Mouse (Mus musculus) T-helper 1 cell (primary cell): ENCODE results near the gene Rapgef1.

Source experiments
- in situ Hi-C: fragments of 300-600 bp; cut with MboI, MseI; formaldehyde crosslinking; loops from one replicate; pipeline ENCODE4 v1.15.1; 2025; ENCODE audit warnings: high pct_unique_total_duplicates

The Rapgef1 gene

DNA sequence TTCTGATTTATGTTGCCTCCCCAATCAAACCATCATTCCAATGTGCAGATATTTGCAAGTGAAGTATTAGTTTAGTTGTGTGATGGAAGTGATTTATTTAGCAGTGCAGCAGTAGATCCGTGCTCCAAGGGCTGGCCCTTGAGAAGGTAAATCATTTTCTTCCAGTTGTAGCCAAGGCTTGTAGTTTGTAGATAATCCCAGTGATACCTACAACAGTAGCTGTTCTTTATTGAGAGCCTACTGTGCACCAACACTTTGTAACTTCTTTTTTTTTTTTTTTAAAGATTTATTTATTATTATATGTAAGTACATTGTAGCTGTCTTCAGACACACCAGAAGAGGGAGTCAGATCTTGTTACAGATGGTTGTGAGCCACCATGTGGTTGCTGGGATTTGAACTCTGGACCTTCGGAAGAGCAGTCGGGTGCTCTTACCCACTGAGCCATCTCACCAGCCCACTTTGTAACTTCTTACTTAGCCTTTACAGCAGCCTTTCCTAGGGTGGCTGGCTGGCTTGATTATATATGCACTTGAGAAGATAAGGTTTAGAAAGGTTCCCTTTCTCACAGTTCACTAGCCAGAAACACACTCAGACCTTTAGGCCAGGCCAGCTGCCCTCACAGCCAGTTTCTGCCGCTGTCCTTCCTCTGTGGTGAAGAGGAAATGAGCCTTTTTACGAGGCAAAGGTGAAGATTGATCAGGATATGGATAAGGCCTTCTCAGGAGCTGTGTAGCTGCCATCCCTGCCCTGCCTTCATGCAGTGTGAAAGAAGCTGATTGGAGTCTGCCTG is 20.6 kb downstream of the Rapgef1 start:
- in situ Hi-C loops, result loop anchor here (25.0 kb wide), 1 partner anchor 1172 kb away; the partner anchor contains the start of genes 1700001O22Rik and Ntmt1

DNA sequence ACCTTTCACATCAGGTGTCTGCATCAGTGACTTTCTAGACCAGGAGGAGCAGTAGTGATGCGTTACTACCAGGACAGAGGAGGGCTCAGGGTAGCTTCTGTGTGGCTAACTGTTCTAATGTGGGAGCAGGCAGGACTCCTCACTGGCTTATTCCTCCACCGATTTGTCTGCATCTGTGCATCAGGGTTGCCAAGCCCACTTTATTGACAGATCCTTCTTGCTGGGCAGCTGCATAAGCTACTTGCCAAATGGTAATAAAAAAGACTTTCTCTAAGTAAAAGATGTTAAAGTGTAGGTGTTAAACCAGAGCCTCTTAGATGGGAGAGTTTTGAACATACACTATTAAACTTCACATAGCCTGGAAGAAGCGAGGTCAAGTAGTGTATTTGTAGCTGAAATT is 22.2 kb downstream of the Rapgef1 start:
- in situ Hi-C loops, result loop anchor here (25.0 kb wide), 1 partner anchor 1171 kb away; the partner anchor contains the start of genes 1700001O22Rik and Ntmt1

DNA sequence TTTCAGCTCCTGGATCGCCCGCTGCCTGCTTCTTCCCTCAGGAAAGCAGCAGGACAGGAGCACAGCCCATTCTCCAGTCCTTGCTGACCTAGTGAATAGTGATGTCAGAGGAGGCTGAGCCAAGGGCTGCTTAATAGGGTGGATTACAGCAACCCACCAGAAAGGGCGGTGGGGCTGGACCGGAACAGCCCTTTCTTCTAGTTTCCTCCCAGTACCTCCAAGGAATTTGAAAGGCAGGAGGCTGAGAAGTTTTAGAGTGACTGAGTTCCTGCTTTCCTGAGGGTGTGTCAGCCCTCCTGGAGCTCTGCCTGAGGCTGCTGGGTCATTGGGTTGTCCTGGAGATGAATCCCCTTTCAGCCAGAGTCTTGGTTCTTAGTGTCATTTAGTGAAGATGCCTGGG is 23.9 kb downstream of the Rapgef1 start:
- in situ Hi-C loops, result loop anchor here (25.0 kb wide), 1 partner anchor 1169 kb away; the partner anchor contains the start of genes 1700001O22Rik and Ntmt1

DNA sequence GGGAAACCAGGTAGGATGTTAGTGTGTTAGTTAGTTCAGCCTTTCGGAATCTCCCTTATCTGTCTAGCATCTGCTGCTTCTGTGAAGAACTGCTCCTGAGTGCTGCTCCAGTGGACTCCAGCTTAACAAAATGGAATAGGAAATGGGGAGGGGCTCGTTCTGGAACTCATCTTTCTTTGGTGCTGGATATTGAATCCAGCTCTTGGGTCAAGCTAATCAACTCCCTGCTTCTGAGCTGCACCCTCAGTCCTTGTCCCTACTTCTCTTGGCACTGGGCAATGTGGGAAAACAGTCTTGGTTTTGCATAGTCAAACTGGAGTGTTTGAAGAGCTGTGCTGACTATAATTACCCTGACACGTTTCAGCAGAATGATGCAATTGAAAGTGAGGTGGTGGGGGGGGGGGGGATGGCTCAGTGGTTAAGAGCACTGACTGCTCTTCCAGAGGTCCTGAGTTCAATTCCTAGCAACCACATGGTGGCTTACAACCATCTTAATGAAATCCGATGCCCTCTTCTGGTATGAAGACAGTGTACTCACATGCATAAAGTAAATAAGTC is 25.6 kb downstream of the Rapgef1 start:
- in situ Hi-C loops, result loop anchor here (25.0 kb wide), 1 partner anchor 1167 kb away; the partner anchor contains the start of genes 1700001O22Rik and Ntmt1

DNA sequence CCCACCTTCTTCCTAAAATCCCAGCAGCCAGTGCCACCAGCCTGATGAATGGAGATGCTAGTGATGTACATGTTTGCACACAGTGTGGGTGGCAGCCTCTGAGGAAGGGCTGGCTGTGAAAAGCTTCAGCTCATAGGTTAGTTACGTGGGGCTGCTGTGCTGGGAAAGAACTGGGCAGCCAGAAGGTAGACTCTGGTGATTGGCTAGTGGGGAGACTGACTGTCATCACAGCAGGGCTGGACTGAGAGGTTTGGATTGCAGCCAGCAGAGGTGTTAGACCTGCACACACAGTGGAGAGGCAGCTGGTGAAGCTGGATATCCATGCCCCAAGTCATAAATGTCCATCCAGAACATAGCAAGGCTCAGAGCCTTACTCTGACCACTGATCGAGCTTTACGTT is 27.1 kb downstream of the Rapgef1 start:
- in situ Hi-C loops, result loop anchor here (25.0 kb wide), 1 partner anchor 1166 kb away; the partner anchor contains the start of genes 1700001O22Rik and Ntmt1

DNA sequence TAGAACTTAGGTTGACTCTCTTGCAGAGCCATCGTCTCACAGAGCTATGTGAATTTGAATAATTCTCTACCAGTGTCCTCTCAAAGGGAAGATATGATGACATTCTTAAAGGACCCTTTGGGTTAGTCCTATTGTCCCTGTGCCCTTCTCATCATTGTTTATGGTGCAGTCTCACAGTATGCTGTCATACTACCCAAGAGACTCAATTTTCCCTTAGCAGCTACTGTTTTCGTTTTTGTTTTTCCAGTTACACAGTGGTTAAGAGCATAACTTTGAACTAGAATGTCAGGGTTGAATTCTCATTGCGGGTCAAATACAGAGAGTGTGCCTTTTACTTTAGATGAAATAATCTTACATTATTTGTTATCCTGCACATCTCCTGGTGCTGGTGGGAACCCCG is 27.6 kb downstream of the Rapgef1 start:
- in situ Hi-C loops, result loop anchor here (25.0 kb wide), 1 partner anchor 1165 kb away; the partner anchor contains the start of genes 1700001O22Rik and Ntmt1

DNA sequence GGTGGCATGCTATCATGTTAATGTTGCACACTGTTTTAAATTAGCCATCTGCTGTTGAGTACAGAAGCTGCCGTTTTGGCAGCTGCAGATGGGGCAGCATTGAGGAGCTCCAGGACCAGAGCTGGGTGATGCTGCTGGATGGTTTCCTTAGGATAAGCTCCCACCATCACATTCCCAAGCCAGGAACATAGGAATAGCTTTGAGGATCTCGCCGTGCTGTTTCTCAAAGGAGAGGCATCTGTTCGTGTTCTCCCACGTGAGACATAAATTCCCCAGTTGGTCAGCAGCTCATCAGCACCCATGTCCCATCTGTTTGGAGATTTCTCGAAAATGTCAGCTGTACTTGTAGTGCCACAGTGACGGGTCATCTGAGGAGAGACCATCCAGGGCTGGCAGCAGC is 28.3 kb downstream of the Rapgef1 start:
- in situ Hi-C loops, result loop anchor here (25.0 kb wide), 1 partner anchor 1164 kb away; the partner anchor contains the start of genes 1700001O22Rik and Ntmt1

DNA sequence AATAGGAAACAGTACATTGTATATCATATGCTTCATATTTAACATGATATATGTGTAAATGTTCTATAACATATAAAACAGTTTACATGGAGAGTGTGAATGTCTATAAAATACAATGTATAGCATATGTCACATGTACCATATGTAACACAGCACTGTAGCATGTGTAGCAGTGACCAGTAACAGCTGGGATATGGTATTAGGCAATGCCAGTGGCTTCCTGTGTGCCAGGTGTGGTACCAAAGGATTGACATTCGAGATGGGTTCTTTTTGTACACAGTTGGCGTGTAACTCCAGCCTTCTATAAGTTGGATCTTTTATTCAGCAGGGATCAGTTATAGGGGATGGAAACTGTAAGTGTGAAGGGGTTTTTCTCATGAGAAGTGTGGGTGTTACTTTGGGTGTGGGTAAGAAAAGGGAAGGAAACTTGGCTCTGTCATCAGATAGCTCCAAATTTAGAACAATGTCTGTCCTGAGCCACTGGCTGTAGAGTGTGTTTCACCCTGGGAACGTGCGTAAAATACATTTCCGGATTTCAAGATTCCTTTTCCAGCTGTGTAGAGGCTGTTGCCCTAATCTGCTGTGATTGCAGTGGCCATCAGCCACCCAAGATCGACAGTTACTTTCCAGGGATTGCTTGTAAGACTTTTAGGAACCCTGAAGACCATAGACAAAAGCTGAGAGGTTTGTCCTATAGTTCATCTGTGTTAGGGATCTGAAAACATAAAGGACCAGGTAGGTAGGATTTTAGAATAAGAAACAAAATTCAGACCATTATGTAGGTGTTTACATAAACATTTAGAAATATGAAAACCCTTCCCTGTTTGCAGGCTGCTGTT is 29.7 kb downstream of the Rapgef1 start:
- in situ Hi-C loops, result loop anchor here (25.0 kb wide), 1 partner anchor 1163 kb away; the partner anchor contains the start of genes 1700001O22Rik and Ntmt1

DNA sequence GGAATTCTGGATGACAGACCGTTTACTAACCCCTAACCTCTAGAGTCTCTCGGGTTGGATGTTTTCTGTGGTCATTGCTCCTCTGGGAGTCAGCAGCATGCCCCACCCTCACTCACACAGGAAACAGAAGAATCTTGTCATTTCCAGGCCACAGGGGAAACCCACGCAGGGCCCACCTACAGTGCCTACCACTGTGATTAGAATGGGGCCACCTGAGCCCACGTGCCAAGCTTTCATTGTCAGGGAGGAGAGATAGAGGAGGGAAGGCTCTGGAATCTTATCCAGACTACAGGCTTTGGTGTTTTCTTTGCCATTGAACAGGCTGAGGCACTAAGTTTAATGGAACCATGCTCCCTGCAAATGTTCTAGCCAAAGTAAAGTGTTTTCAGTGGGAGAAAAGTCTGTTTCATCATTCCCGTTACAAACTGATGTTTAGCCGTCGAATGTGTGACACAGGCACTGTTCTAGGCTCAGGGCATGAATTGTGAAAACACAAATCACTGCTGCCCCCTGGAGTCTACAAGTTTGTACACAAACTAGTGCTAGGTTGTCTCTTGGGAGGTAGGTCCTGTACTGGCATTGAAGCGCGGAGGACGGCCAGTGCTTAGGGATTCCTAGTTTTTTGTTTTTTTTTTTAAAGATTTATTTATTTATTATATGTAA is 30.4 kb downstream of the Rapgef1 start:
- in situ Hi-C loops, result loop anchor here (25.0 kb wide), 1 partner anchor 1162 kb away; the partner anchor contains the start of genes 1700001O22Rik and Ntmt1

DNA sequence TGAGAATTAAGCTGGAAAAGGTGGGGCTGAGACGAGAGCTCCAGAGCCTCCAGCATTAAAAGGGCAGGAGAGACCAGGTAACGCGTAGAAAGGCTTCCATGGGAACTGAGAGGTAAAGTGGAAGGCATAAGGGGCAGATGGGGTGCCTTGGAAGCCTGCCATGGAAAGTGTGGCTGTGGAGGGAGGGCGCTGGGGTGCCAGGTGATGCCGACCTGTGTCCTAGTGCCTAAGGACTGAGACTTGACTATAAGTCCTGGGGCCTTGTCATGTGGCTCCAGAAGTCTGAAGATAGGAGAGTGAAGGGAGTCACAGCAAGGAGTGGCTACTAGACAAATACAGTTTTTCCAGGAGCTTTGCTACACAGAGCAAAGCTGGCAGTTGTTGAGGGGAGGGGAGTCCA is 32.4 kb downstream of the Rapgef1 start:
- in situ Hi-C loops, result no loop called here

DNA sequence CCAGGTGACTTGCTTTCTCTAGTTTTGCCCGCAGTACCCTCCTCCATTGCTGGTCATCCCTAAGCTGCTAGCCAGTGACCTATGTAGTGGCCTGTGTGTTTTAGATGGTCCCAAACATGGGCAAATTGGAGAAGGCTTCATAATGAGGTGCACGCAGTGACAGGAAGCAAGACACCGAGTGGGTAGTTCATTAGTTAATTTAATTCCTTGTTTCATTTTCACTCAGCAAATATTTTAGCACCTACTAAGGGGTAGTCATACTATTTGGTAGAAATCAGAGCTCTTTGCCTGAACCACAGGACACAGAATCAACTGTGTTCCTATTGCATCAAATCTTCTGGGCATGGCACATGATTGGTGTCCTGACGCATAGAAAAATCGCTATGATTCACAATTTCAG is 35.9 kb downstream of the Rapgef1 start:
- in situ Hi-C loops, result no loop called here

DNA sequence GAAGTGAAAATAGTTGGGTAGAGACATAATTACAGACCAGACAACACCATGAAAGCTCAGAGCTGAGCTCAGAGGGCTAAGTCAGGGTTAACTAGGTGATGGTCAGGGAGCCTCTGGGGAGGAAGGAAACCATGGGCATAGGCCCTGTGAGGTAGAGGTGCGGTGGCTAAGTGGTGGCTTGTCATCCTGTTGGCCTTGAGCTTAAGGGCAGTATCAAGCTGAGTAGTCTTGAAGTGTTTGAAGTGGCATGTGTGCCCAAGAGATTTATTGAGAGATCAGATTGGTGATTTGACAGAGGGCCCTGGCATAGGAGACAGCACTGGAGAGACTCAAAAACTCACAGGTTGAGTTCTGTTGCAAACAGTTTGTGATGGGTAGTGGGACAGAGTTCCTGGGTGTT is 36.6 kb downstream of the Rapgef1 start:
- in situ Hi-C loops, result no loop called here

DNA sequence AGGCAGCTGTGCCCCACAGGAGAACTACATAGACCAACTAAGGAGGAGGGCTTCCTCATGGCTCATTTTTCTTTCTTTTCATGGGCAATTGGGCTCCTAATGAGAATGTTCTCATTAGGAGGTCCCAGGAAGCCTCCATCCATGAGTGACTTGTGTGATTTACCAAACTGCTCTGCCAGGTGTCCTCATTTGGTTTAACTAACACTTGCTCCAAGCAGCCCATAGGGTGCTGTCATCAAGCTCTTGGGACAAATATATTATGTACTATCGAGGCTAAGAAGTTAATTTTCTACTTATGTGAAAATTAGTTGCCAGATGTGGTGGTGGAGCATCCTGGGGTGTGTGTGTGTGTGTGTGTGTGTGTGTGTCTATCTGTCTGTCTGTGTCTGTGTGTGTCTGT is 37.6 kb downstream of the Rapgef1 start:
- in situ Hi-C loops, result no loop called here

DNA sequence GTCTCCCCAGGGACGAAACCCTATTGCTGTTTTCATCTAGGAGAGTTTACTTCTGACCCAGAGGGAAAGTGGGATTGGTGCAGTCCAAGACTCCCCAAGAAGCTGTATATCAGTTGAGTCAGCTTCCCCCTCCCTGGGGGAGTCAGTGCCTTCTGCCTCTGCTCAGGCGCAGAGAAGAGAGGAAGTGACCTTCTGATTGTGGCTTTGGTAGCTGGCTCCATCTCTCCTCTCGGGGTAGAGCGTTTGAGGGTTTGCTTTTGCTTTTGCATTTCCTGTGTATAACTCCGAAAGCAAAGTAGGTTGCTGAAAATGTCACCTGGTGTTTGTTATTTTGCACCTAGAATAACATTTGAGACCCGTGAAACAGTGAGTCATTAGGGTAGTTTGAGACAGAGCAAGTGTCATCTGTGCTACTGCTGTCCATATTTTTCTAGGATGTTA is 42.3 kb downstream of the Rapgef1 start:
- in situ Hi-C loops, result no loop called here

DNA sequence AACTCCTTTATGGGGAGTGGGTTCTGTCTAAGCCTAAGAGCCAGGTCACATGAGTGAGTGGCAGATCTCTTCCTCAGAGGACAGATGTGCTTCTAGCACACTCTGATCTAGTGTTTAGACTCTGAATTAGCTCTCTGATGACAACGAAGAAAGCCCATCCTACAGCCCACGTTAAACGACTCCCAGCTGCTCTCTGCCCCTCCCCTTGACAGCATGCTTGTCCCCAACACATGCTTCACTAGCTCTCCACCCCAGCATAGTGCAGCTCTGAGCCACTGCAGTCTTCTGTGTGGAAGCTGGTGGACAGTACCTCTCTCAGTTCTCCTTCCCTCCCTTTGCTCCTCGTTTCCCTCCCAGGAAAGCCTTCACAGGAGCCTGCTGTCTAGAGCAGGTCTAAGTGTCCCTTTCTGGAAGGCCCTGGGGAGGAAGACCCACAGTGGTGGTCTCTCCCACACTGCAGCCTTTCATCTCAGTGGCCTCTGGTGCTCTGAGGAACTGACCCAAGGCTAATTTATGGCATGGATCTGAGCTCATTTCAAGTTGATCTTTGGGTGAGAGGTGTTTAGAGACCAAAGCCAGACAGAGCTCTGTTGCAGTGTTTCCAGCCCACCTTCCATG is 43.8 kb downstream of the Rapgef1 start:
- in situ Hi-C loops, result no loop called here

DNA sequence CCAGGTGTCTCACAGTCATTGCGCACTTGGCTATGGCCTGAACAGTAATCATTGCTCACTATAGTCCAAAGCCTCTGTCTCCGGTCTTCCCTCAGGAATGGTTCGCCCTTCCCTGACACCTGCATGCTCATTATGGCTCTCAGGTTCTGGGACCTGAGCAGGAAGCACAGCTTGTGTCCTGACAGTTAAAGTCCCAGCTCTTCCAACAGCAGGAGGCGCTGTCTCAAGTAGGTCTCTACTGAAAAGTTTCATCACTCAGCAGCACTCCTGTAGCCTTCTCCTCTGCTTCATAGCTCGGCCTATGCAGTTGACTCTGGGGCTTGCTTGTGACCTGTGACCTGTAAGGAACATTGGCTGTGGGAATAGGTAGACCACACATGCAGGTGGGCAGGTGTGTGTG is 45.9 kb downstream of the Rapgef1 start:
- in situ Hi-C loops, result loop anchor here (5.0 kb wide), 1 partner anchor 38 kb away; no protein-coding TSS in a partner anchor

DNA sequence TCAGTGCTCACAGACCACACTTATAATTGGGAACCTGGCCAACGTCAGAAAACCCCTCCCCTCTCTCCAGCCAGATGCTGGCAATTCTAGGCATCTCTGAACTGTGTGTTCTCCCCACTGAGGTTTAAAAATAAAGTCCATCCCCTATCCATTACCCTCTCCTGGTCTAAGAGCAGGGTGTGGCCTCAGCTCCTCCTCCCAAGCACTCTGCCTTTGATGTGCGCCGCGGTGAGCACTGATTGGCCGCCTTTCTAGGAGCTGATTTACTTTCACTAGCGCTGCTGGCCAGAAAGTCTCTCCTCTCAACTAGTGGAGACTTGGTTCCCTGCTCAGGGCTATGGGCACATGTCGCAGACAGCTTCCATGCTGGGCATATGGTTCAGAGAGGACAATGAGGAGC is 47.1 kb downstream of the Rapgef1 start:
- in situ Hi-C loops, result loop anchor here (5.0 kb wide), 1 partner anchor 39 kb away; no protein-coding TSS in a partner anchor

DNA sequence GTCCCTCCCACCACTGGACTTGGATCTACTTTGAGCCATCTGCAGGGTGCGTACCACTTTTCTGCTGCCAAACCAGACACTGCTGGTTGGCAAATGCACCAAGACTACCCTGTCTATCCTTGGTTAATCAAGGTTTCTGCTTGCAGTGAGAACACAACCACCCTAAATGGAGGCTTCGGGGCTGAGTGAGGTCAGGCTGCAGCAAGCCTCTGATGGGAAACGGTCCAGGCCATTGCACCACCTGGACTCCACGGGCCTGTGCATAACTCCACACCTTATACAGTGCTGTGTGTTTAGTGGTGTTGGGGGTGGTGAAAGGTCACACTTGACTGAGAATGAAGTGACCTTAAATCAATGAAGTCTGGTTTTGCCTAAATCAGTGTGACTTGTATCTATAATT is 47.6 kb downstream of the Rapgef1 start:
- in situ Hi-C loops, result loop anchor here (5.0 kb wide), 1 partner anchor 40 kb away; no protein-coding TSS in a partner anchor

DNA sequence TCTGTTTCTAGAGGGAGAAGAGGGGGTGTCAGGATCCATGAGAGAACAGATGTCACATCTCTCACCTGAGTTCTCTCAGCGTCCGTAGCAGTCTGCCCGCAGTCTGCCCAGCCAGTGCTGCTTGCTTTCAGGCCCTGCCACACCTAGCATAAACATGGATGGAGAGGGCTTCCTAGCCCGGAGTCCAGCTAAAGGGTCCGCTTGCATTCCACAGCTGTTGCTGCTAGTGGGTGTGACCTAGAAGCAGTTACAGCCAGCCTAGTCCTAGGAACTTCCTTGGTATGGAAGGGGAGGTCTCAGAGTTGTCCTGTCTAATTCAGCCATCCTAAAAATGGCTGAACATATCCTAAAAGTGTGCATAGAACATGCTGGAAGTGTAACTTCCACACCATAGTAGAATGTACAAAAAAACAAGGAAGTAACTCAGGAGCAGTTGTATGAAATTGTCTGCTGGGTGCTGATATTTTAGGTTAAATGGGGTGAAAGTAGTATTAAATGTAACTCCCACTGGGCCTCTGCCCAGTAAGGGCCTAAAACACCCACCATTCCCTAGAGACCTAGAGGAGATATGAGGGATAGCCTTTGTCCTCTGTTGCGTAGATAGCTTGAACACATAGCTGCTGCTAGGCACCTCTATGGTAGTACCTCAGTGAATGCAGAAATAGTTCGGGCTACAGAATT is 48.6 kb downstream of the Rapgef1 start:
- in situ Hi-C loops, result loop anchor here (5.0 kb wide), 1 partner anchor 41 kb away; no protein-coding TSS in a partner anchor

DNA sequence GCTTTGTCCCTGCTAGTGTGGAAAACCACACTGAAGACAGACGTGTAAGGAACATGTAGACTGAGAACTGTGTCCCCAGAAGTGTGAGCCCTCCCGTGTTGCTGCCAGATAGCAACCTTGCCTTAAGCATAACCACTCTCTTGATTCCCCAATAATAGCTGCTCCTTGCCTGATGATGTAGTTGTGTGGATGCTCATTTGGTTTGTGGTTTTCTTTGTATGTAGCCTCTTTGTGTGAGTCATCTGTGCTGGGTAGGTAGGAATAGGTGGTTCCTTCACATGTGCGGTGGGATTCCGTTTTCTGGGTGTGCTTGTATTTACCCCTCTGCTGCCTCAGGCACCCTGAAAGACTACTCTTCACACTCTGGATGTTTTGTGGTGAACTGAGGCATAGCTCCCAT is 49.4 kb downstream of the Rapgef1 start:
- in situ Hi-C loops, result loop anchor here (5.0 kb wide), 1 partner anchor 42 kb away; no protein-coding TSS in a partner anchor
